Mouse (Mus musculus) ovary, postnatal 36 days (tissue): ENCODE data around the gene Zcchc24.
A peak's percentile ranks its signal among the peaks of the same experiment; 100 is the strongest.

Experiments used
- DNase-seq: peaks from one replicate; pipeline ENCODE4 v3.0.0; 2022; ENCODE audit warnings: low spot score, mixed read lengths

Gene Zcchc24

GRCm38 (mm10) chr14:25776294-25776693 is 7.5 kb upstream of the Zcchc24 start:
- DNase-seq, result no peak

GRCm38 (mm10) chr14:25774100-25774499 is 5.3 kb upstream of the Zcchc24 start:
- DNase-seq, result no peak

GRCm38 (mm10) chr14:25773039-25773438 is 4.2 kb upstream of the Zcchc24 start:
- no peak for DNase-seq

GRCm38 (mm10) chr14:25769626-25770306 is 927 bp upstream of the Zcchc24 start:
- no peak for DNase-seq

GRCm38 (mm10) chr14:25768261-25768893 is 462 bp downstream of the Zcchc24 start:
- DNase-seq, result peak; percentile 66

GRCm38 (mm10) chr14:25767725-25768203 is 1.1 kb downstream of the Zcchc24 start:
- no peak for DNase-seq

GRCm38 (mm10) chr14:25766441-25766840 is 2.4 kb downstream of the Zcchc24 start:
- DNase-seq, result no peak

- DNase-seq, result no peak
These were observed 2.9 kb downstream of the Zcchc24 start for GRCm38 (mm10) chr14:25765921-25766320.

- no peak for DNase-seq
These were observed 3.7 kb downstream of the Zcchc24 start for GRCm38 (mm10) chr14:25765146-25765545.

GRCm38 (mm10) chr14:25761184-25761583 is 7.7 kb downstream of the Zcchc24 start:
- DNase-seq, result no peak

- no peak for DNase-seq
These were observed 8.8 kb downstream of the Zcchc24 start for GRCm38 (mm10) chr14:25759981-25760537.

GRCm38 (mm10) chr14:25759551-25759950 is 9.3 kb downstream of the Zcchc24 start:
- no peak for DNase-seq

- no peak for DNase-seq
These were observed 10.9 kb downstream of the Zcchc24 start for GRCm38 (mm10) chr14:25757917-25758316.

GRCm38 (mm10) chr14:25756385-25756990 is 12.4 kb downstream of the Zcchc24 start:
- DNase-seq, result no peak

GRCm38 (mm10) chr14:25755541-25755940 is 13.3 kb downstream of the Zcchc24 start:
- DNase-seq, result no peak

- DNase-seq, result no peak
These were observed 14.0 kb downstream of the Zcchc24 start for GRCm38 (mm10) chr14:25754531-25755484.

- DNase-seq, result peak; percentile 71
These were observed 15.8 kb downstream of the Zcchc24 start for GRCm38 (mm10) chr14:25753021-25753420.

- no peak for DNase-seq
These were observed 17.8 kb downstream of the Zcchc24 start for GRCm38 (mm10) chr14:25751067-25751466.

GRCm38 (mm10) chr14:25750448-25751015 is 18.3 kb downstream of the Zcchc24 start:
- DNase-seq, result no peak

- peak; percentile 51 for DNase-seq
These were observed 19.5 kb downstream of the Zcchc24 start for GRCm38 (mm10) chr14:25749143-25749909.
